Mouse (Mus musculus): Measurements from ENCODE around the gene Ino80. TPM values are rescaled to one million over a fixed set of nuclear protein-coding genes. Genes with fewer than 3 reads are reported as not detected.
"Not testable (repeated sequence)": the region's sequence is repeated elsewhere in the genome, so short reads cannot be mapped to it uniquely, and the experiment has no call there.

Ino80 gene
- polyA plus RNA-seq (2014; fragmentation: Nextera tagmentation; extraction: Ambion mirVana): 7.0 and 8.3 TPM in 2 replicates

- Histone ChIP-seq H3K36me3 (ENCODE audit: control insufficient read depth, insufficient read depth, low read length) (peaks cover 2% of the 10 kb centered on the region; the same call in 1 of the 2 replicates), H3K27me3 (replicated peaks; ENCODE audit: control insufficient read depth, insufficient read depth, low read length) (no peaks in the 10 kb centered on the region), H3K4me1 (replicated peaks; ENCODE audit: control insufficient read depth, insufficient read depth, low read length) (peaks cover 17% of the 10 kb centered on the region), H3K4me3 (ENCODE audit: low read depth, low read length) (peak within 1 kb of the TSS; percentile 96), H3K27ac (ENCODE audit: low read depth) (peak within 1 kb of the TSS; percentile 98), H3K9ac (ENCODE audit: low read length) (peak within 1 kb of the TSS; percentile 99), H3K4me2 (ENCODE audit: low read length) (peak within 1 kb of the TSS; percentile 72), H3K9me3 (ENCODE audit: control insufficient read depth, low read length) (no peaks in the 10 kb centered on the region)
- under 1% methylated on average over 70 of the region's 72 CpGs for WGBS
- DNase-seq (ENCODE audit: low spot score) (peak; percentile 99), ATAC-seq (replicated peaks; ENCODE audit: low FRiP score, low TSS enrichment, low read depth) (peak; percentile 95)
Observed at GRCm38 (mm10) chr2:119477571-119478396, at the start of gene Ino80. TSS of gene Ino80 (minus strand) at chr2:119477687.

DNA sequence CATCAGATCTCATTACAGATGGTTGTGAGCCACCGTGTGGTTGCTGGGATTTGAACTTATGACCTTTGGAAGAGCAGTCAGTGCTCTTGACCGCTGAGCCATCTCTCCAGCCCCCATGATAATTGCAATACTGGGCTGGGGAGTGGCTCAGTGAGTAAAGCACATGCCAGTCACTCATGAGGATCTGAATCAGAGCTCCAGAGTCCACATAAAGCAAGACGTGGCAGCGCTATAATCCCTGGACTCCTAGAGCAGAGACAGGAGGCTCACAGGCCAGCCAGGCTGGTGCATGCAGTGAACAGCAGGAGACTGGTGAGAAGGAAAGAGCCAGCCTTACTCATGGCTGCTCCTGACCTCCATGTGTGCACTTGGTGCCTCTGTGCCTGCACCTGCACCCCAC is 47.9 kb upstream of the Ino80 start:
- Histone ChIP-seq H3K27me3 (replicated peaks; ENCODE audit: control insufficient read depth, insufficient read depth, low read length) (no peaks in the 10 kb centered on the region), H3K9ac (ENCODE audit: low read length) (no peak overlapping the region), H3K4me1 (replicated peaks; ENCODE audit: control insufficient read depth, insufficient read depth, low read length) (no peaks in the 10 kb centered on the region), H3K4me2 (ENCODE audit: low read length) (no peak overlapping the region), H3K4me3 (ENCODE audit: low read depth, low read length) (no peak overlapping the region), H3K9me3 (ENCODE audit: control insufficient read depth, low read length) (no peaks in the 10 kb centered on the region), H3K27ac (ENCODE audit: low read depth) (no peak overlapping the region), H3K36me3 (ENCODE audit: control insufficient read depth, insufficient read depth, low read length) (no peaks in the 10 kb centered on the region)
- no peak for DNase-seq (ENCODE audit: low spot score)
- WGBS: 41% methylated on average over 4 of the region's 4 CpGs
- no peak for ATAC-seq (replicated peaks; ENCODE audit: low FRiP score, low TSS enrichment, low read depth)

DNA sequence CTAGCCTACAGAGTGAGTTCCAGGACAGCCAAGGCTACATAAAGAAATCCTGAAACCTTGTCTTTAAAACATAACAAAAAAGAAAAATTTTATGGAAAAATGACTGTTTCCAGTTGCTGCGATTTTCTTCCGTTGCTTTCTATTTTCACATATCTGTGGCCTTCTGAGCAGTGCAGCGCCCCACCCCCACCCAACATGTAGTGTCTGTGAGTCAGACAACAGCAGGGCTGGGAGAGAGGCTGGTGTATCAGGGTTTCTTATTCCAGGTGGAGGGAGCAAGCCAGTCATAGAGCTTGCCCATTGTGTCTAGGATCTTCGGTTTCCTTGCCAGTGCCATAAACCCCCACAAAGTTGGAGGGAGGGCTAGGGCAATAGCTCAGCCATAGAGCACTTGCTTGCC is 46.3 kb upstream of the Ino80 start:
- ATAC-seq (replicated peaks; ENCODE audit: low FRiP score, low TSS enrichment, low read depth) (no peak), DNase-seq (ENCODE audit: low spot score) (no peak)
- Histone ChIP-seq H3K9ac (ENCODE audit: low read length) (no peak overlapping the region), H3K9me3 (ENCODE audit: control insufficient read depth, low read length) (no peaks in the 10 kb centered on the region), H3K27me3 (replicated peaks; ENCODE audit: control insufficient read depth, insufficient read depth, low read length) (no peaks in the 10 kb centered on the region), H3K4me1 (replicated peaks; ENCODE audit: control insufficient read depth, insufficient read depth, low read length) (no peaks in the 10 kb centered on the region), H3K4me2 (ENCODE audit: low read length) (no peak overlapping the region), H3K4me3 (ENCODE audit: low read depth, low read length) (no peak overlapping the region), H3K27ac (ENCODE audit: low read depth) (no peak overlapping the region), H3K36me3 (ENCODE audit: control insufficient read depth, insufficient read depth, low read length) (no peaks in the 10 kb centered on the region)
- WGBS: 79% methylated on average over 4 of the region's 4 CpGs

- H3K27ac ChIP-seq (ENCODE audit: low read depth): no peak overlapping the region
- H3K9ac ChIP-seq (ENCODE audit: low read length): no peak overlapping the region
- H3K4me1 ChIP-seq (replicated peaks; ENCODE audit: control insufficient read depth, insufficient read depth, low read length): no peaks in the 10 kb centered on the region
- ATAC-seq (replicated peaks; ENCODE audit: low FRiP score, low TSS enrichment, low read depth) (no peak), DNase-seq (ENCODE audit: low spot score) (no peak)
- H3K27me3 ChIP-seq (replicated peaks; ENCODE audit: control insufficient read depth, insufficient read depth, low read length): no peaks in the 10 kb centered on the region
- 59% methylated on average over 7 of the region's 7 CpGs for WGBS
- H3K9me3 ChIP-seq (ENCODE audit: control insufficient read depth, low read length): no peaks in the 10 kb centered on the region
- H3K4me3 ChIP-seq (ENCODE audit: low read depth, low read length): no peak overlapping the region
- H3K36me3 ChIP-seq (ENCODE audit: control insufficient read depth, insufficient read depth, low read length): no peaks in the 10 kb centered on the region
- H3K4me2 ChIP-seq (ENCODE audit: low read length): no peak overlapping the region
Observed at GRCm38 (mm10) chr2:119520550-119520949, 43.1 kb upstream of the Ino80 start.

DNA sequence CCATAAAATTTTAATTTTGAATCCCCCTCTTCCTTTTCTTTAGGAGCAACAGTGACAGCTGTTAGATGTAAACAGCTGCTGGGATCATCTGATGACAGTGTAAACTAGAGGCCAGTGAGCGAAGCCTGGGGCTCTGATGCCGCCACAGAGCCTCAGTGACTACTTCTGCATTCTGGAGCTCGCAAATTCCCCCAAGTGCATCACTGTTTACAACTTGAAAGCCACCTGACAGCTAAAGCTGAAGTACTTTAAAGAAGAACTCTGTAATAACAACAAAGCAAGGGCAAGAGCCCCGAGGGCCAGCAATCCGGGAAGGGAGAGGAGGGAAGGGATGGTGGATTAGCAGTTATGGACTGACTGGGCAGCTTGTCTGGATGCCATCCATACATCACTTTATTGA is 39.3 kb upstream of the Ino80 start:
- DNase-seq (ENCODE audit: low spot score) (no peak), ATAC-seq (replicated peaks; ENCODE audit: low FRiP score, low TSS enrichment, low read depth) (no peak)
- Histone ChIP-seq H3K27ac (ENCODE audit: low read depth) (no peak overlapping the region), H3K27me3 (replicated peaks; ENCODE audit: control insufficient read depth, insufficient read depth, low read length) (no peaks in the 10 kb centered on the region), H3K9me3 (ENCODE audit: control insufficient read depth, low read length) (no peaks in the 10 kb centered on the region), H3K4me2 (ENCODE audit: low read length) (no peak overlapping the region), H3K36me3 (ENCODE audit: control insufficient read depth, insufficient read depth, low read length) (no peaks in the 10 kb centered on the region), H3K4me3 (ENCODE audit: low read depth, low read length) (no peak overlapping the region), H3K9ac (ENCODE audit: low read length) (no peak overlapping the region), H3K4me1 (replicated peaks; ENCODE audit: control insufficient read depth, insufficient read depth, low read length) (no peaks in the 10 kb centered on the region)
- WGBS: 29% methylated on average over 5 of the region's 5 CpGs

- Histone ChIP-seq H3K9ac (ENCODE audit: low read length) (no peak overlapping the region), H3K9me3 (ENCODE audit: control insufficient read depth, low read length) (no peaks in the 10 kb centered on the region), H3K27me3 (replicated peaks; ENCODE audit: control insufficient read depth, insufficient read depth, low read length) (no peaks in the 10 kb centered on the region), H3K36me3 (ENCODE audit: control insufficient read depth, insufficient read depth, low read length) (no peaks in the 10 kb centered on the region), H3K4me1 (replicated peaks; ENCODE audit: control insufficient read depth, insufficient read depth, low read length) (no peaks in the 10 kb centered on the region), H3K27ac (ENCODE audit: low read depth) (no peak overlapping the region), H3K4me3 (ENCODE audit: low read depth, low read length) (no peak overlapping the region), H3K4me2 (ENCODE audit: low read length) (no peak overlapping the region)
- DNase-seq (ENCODE audit: low spot score) (no peak), ATAC-seq (replicated peaks; ENCODE audit: low FRiP score, low TSS enrichment, low read depth) (no peak)
- WGBS: 84% methylated on average over 3 of the region's 3 CpGs
Observed at GRCm38 (mm10) chr2:119514026-119514522, 36.6 kb upstream of the Ino80 start.

DNA sequence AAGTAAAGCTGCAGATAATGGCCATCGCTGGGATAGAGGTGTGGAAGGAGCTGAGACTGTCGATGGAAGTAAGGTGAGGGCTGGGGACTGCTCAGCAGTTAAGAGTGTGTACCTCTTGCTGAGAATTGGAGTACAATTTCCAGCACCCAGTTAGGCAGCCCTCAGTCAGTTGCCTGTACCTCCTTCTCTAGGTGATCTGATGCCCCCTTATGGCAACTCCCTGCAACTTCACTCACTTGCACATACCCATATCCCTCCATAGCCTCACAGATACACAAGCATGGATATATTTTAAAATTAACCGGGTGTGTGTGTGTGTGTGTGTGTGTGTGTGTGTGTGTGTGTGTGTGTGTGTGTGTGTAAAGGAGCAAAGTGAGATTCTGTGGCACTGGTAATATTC is 34.8 kb upstream of the Ino80 start:
- H3K27me3 ChIP-seq (replicated peaks; ENCODE audit: control insufficient read depth, insufficient read depth, low read length): no peaks in the 10 kb centered on the region

GRCm38 (mm10) chr2:119510856-119511255 is 33.4 kb upstream of the Ino80 start:
- no peak overlapping the region for H3K9ac ChIP-seq (ENCODE audit: low read length)
- no peak overlapping the region for H3K27ac ChIP-seq (ENCODE audit: low read depth)
- 94% methylated on average over 2 of the region's 2 CpGs for WGBS
- DNase-seq (ENCODE audit: low spot score) (no peak), ATAC-seq (replicated peaks; ENCODE audit: low FRiP score, low TSS enrichment, low read depth) (no peak)
- H3K4me3 ChIP-seq (ENCODE audit: low read depth, low read length): no peak overlapping the region
- H3K36me3 ChIP-seq (ENCODE audit: control insufficient read depth, insufficient read depth, low read length): no peaks in the 10 kb centered on the region
- H3K27me3 ChIP-seq (replicated peaks; ENCODE audit: control insufficient read depth, insufficient read depth, low read length): no peaks in the 10 kb centered on the region
- H3K4me2 ChIP-seq (ENCODE audit: low read length): no peak overlapping the region
- H3K9me3 ChIP-seq (ENCODE audit: control insufficient read depth, low read length): no peaks in the 10 kb centered on the region
- H3K4me1 ChIP-seq (replicated peaks; ENCODE audit: control insufficient read depth, insufficient read depth, low read length): no peaks in the 10 kb centered on the region

More for the DNA sequence above, 34.8 kb upstream of the Ino80 start:
- Histone ChIP-seq H3K4me3 (ENCODE audit: low read depth, low read length) (no peak overlapping the region), H3K9me3 (ENCODE audit: control insufficient read depth, low read length) (no peaks in the 10 kb centered on the region), H3K27ac (ENCODE audit: low read depth) (no peak overlapping the region), H3K36me3 (ENCODE audit: control insufficient read depth, insufficient read depth, low read length) (no peaks in the 10 kb centered on the region), H3K4me1 (replicated peaks; ENCODE audit: control insufficient read depth, insufficient read depth, low read length) (no peaks in the 10 kb centered on the region), H3K4me2 (ENCODE audit: low read length) (no peak overlapping the region), H3K9ac (ENCODE audit: low read length) (no peak overlapping the region)
- WGBS: 77% methylated on average over 3 of the region's 3 CpGs
- ATAC-seq (replicated peaks; ENCODE audit: low FRiP score, low TSS enrichment, low read depth) (no peak), DNase-seq (ENCODE audit: low spot score) (no peak)

- ATAC-seq (replicated peaks; ENCODE audit: low FRiP score, low TSS enrichment, low read depth); H3K9ac ChIP-seq (ENCODE audit: low read length); H3K36me3 ChIP-seq (ENCODE audit: control insufficient read depth, insufficient read depth, low read length); H3K27me3 ChIP-seq (replicated peaks; ENCODE audit: control insufficient read depth, insufficient read depth, low read length); H3K9me3 ChIP-seq (ENCODE audit: control insufficient read depth, low read length); H3K4me2 ChIP-seq (ENCODE audit: low read length); H3K4me1 ChIP-seq (replicated peaks; ENCODE audit: control insufficient read depth, insufficient read depth, low read length); H3K4me3 ChIP-seq (ENCODE audit: low read depth, low read length); H3K27ac ChIP-seq (ENCODE audit: low read depth); DNase-seq (ENCODE audit: low spot score): not testable (repeated sequence)
- 67% methylated on average over 7 of the region's 7 CpGs for WGBS
Observed at GRCm38 (mm10) chr2:119508518-119508917, 31.0 kb upstream of the Ino80 start.

Measured in intestine, embryonic 14.5 days (tissue).